Mouse (Mus musculus) c-Kit-negative CD71-positive TER-119-positive erythroid progenitor cells, embryonic 14.5 days (primary cell): ENCODE measurements around the gene Gjd2.

Experiments
- DNase-seq: peaks from one replicate; pipeline ENCODE4 v3.0.0-alpha.2; 2013; ENCODE audit warnings: low read depth, low spot score

Gjd2 gene

GRCm38 (mm10) chr2:114013295-114013771 lies at the start of gene Gjd2:
Gene Gjd2 (minus strand): TSS chr2:114013619.
- no peak for DNase-seq

GRCm38 (mm10) chr2:114060071-114060591 lies 46.7 kb upstream of the Gjd2 start:
- DNase-seq = no peak

GRCm38 (mm10) chr2:114059608-114060007 lies 46.2 kb upstream of the Gjd2 start:
- DNase-seq = no peak

- no peak for DNase-seq
Observed at GRCm38 (mm10) chr2:114058226-114058796, 44.9 kb upstream of the Gjd2 start.

- no peak for DNase-seq
Observed at GRCm38 (mm10) chr2:114057303-114057853, 44.0 kb upstream of the Gjd2 start.

- no peak for DNase-seq
Observed at GRCm38 (mm10) chr2:114054129-114054528, 40.7 kb upstream of the Gjd2 start.

GRCm38 (mm10) chr2:114052696-114053598 lies 39.5 kb upstream of the Gjd2 start, which contains the start of gene Actc1:
Gene Actc1 (minus strand): TSS chr2:114053548.
- no peak for DNase-seq

- DNase-seq = no peak
Observed at GRCm38 (mm10) chr2:114051871-114052241, 38.4 kb upstream of the Gjd2 start.

- no peak for DNase-seq
Observed at GRCm38 (mm10) chr2:114051111-114051870, 37.9 kb upstream of the Gjd2 start.

- DNase-seq = no peak
Observed at GRCm38 (mm10) chr2:114050150-114050549, 36.7 kb upstream of the Gjd2 start.

- no peak for DNase-seq
Observed at GRCm38 (mm10) chr2:114049372-114049771, 36.0 kb upstream of the Gjd2 start.

GRCm38 (mm10) chr2:114047960-114048611 lies 34.7 kb upstream of the Gjd2 start:
- no peak for DNase-seq

- no peak for DNase-seq
Observed at GRCm38 (mm10) chr2:114046151-114046664, 32.8 kb upstream of the Gjd2 start.

GRCm38 (mm10) chr2:114037926-114038325 lies 24.5 kb upstream of the Gjd2 start:
- no peak for DNase-seq

- no peak for DNase-seq
Observed at GRCm38 (mm10) chr2:114032259-114032658, 18.8 kb upstream of the Gjd2 start.

- DNase-seq = no peak
Observed at GRCm38 (mm10) chr2:114023383-114023782, 10.0 kb upstream of the Gjd2 start.

- no peak for DNase-seq
Observed at GRCm38 (mm10) chr2:114020210-114020563, 6.8 kb upstream of the Gjd2 start.

GRCm38 (mm10) chr2:114019474-114020209 lies 6.2 kb upstream of the Gjd2 start:
- DNase-seq = no peak

GRCm38 (mm10) chr2:114018136-114018535 lies 4.7 kb upstream of the Gjd2 start:
- DNase-seq = no peak

- DNase-seq = no peak
Observed at GRCm38 (mm10) chr2:114014839-114015238, 1.4 kb upstream of the Gjd2 start.
